Mouse (Mus musculus): ENCODE data around the gene Tbc1d22a. TPM values are rescaled to one million over a fixed set of nuclear protein-coding genes. Genes with fewer than 3 reads are reported as not detected.
A peak's percentile ranks its signal among the peaks of the same experiment; 100 is the strongest.

Tbc1d22a gene
- polyA plus RNA-seq, 1 experiment from 2014 or later = 8.7 TPM

DNA sequence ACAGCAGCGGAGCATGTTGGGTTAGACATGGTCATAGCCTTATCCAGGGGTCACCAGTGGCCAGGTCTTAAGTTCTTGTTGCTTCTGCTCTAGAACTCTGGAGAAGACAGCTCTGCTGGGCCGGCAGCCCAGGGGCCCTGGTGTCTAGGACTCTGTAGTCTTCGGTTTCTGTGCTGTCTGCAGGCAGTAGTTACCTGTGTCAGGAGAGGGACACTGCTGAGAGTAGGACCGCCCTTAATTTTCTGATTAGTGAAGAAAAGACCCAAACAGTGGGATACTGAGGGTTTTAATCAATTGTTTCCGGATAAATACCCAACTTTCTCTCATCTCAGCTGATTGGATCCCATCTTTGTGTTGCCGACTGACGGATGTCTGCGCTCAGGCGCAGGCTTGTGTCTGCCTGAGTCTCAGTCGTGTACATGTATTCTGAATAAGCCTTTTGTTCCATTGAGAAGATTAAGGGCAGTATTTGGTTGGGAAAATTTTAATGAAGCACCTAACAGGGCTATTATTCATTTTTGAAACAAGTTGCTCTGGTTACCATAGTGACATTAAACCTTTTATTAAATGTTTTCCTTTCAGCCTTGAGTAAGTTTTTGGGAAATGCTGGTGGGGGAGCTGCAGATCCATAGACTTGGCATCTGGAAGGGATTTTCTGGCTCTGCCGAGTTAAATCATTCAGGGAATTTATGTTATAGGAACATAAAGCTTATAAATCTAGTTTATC is 62.4 kb downstream of the Tbc1d22a start:
- H3K4me1 ChIP-seq (replicated peaks; ENCODE audit: control insufficient read depth, insufficient read depth, low read length) = peaks cover 34% of the 10 kb centered on the region
- H3K4me2 ChIP-seq (ENCODE audit: low read depth, low read length, severe bottlenecking) = peak overlapping the region; percentile 11; the same call in 1 of the 2 replicates
- peaks cover 32% of the 10 kb centered on the region for H3K27me3 ChIP-seq (ENCODE audit: control insufficient read depth, insufficient read depth, low read length)
- DNase-seq (ENCODE audit: low spot score) (peak; percentile 62), ATAC-seq (replicated peaks; ENCODE audit: low FRiP score) (peak; percentile 81)
- no peak overlapping the region for H3K9ac ChIP-seq (ENCODE audit: low read length)
- peak overlapping the region; percentile 50; the same call in 1 of the 2 replicates for H3K27ac ChIP-seq (ENCODE audit: low read depth, low read length)
- no peaks in the 10 kb centered on the region for H3K36me3 ChIP-seq (ENCODE audit: control insufficient read depth, insufficient read depth, low read length)
- no peaks in the 10 kb centered on the region for H3K9me3 ChIP-seq (ENCODE audit: control insufficient read depth, low read length)
- H3K4me3 ChIP-seq (ENCODE audit: low read depth, low read length) = no peak overlapping the region
- WGBS = 19% methylated on average over 11 of the region's 11 CpGs

DNA sequence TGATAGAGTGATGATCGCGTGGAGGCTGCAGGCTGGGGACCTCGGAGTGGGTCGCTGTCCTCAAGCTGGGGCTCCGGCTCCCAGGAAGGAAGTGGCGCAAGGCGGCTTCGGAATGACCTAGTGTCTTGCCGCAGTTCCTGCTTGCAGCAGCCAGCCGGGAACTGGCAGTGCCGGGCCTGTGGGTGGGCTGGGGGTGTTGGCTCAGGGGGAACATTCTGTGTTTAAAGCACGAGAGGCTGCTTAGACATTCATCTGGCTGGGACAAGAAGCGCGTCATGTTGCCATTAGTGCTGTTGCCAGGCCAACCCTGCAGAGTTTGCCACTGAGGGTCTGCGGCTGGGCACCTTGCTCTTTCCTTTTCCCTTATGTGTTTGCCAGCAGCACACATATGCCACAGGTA is 63.2 kb downstream of the Tbc1d22a start:
- peaks cover 30% of the 10 kb centered on the region for H3K27me3 ChIP-seq (ENCODE audit: control insufficient read depth, insufficient read depth, low read length)
- peak overlapping the region; percentile 41 for H3K9ac ChIP-seq (ENCODE audit: low read length)
- peaks cover 34% of the 10 kb centered on the region for H3K4me1 ChIP-seq (replicated peaks; ENCODE audit: control insufficient read depth, insufficient read depth, low read length)
- ATAC-seq (replicated peaks; ENCODE audit: low FRiP score) (peak; percentile 47; the same call in 1 of the 2 replicates), DNase-seq (ENCODE audit: low spot score) (peak; percentile 73)
- 29% methylated on average over 15 of the region's 15 CpGs for WGBS
- H3K27ac ChIP-seq (ENCODE audit: low read depth, low read length) = peak overlapping the region; percentile 50
- H3K4me2 ChIP-seq (ENCODE audit: low read depth, low read length, severe bottlenecking) = peak overlapping the region; percentile 35; the same call in 1 of the 2 replicates
- no peaks in the 10 kb centered on the region for H3K9me3 ChIP-seq (ENCODE audit: control insufficient read depth, low read length)
- no peaks in the 10 kb centered on the region for H3K36me3 ChIP-seq (ENCODE audit: control insufficient read depth, insufficient read depth, low read length)
- no peak overlapping the region for H3K4me3 ChIP-seq (ENCODE audit: low read depth, low read length)

DNA sequence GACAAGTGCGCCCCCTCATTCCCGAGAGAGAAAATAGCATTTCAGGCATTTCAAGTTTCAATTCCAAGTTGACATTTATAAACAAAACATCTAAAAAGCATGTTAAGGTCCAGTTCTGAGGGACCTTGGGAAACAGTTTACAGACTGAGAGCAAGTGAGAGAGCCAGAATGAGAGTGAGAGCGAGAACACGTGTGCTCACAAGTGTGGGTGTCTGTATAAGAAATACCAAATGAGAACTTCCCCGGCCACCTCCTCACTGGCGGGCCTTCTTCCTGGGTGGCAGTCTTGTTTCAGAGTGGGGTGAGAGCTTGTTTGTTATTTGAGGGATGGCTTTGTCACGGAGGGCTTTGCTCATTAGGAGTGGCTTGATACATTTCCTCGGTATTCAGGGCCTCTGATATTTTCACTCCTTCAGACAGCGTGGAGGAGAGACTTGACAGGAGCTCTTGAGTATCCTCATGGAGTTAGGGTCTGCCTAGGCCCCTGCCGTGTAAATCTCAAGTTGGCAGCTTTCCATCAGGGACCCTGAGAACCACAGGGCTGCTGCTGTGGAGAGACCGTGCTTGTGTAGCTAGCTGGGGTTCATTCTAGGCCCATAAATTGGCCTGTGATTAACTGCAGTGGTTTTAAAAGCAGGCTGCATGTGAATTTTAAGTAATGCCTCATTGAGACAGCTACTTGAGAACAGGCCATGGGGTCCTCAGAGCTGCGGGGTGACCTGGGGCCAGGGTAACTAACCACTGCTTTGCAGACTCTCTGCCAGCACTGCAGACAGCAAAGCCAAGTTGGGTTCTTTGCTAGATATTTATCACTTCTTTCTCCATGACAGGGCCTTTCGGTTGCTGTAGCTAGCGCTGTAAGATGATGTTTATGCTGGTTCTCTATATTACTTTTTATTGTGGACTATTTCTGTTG is 65.1 kb downstream of the Tbc1d22a start:
- Histone ChIP-seq H3K36me3 (ENCODE audit: control insufficient read depth, insufficient read depth, low read length) (no peaks in the 10 kb centered on the region), H3K4me3 (ENCODE audit: low read depth, low read length) (no peak overlapping the region), H3K9ac (ENCODE audit: low read length) (no peak overlapping the region), H3K9me3 (ENCODE audit: control insufficient read depth, low read length) (no peaks in the 10 kb centered on the region), H3K27me3 (ENCODE audit: control insufficient read depth, insufficient read depth, low read length) (peaks cover 18% of the 10 kb centered on the region), H3K4me1 (replicated peaks; ENCODE audit: control insufficient read depth, insufficient read depth, low read length) (peaks cover 34% of the 10 kb centered on the region), H3K27ac (ENCODE audit: low read depth, low read length) (no peak overlapping the region), H3K4me2 (ENCODE audit: low read depth, low read length, severe bottlenecking) (no peak overlapping the region)
- DNase-seq (ENCODE audit: low spot score) (no peak), ATAC-seq (replicated peaks; ENCODE audit: low FRiP score) (no peak)
- 71% methylated on average over 14 of the region's 14 CpGs for WGBS

GRCm38 (mm10) chr15:86280137-86280536 is 65.9 kb downstream of the Tbc1d22a start:
- Histone ChIP-seq H3K27ac (ENCODE audit: low read depth, low read length) (no peak overlapping the region), H3K4me2 (ENCODE audit: low read depth, low read length, severe bottlenecking) (no peak overlapping the region), H3K27me3 (ENCODE audit: control insufficient read depth, insufficient read depth, low read length) (peaks cover 11% of the 10 kb centered on the region), H3K36me3 (ENCODE audit: control insufficient read depth, insufficient read depth, low read length) (no peaks in the 10 kb centered on the region), H3K4me1 (replicated peaks; ENCODE audit: control insufficient read depth, insufficient read depth, low read length) (peaks cover 34% of the 10 kb centered on the region), H3K4me3 (ENCODE audit: low read depth, low read length) (no peak overlapping the region), H3K9ac (ENCODE audit: low read length) (no peak overlapping the region), H3K9me3 (ENCODE audit: control insufficient read depth, low read length) (no peaks in the 10 kb centered on the region)
- ATAC-seq (replicated peaks; ENCODE audit: low FRiP score) (no peak), DNase-seq (ENCODE audit: low spot score) (no peak)
- 74% methylated on average over 4 of the region's 4 CpGs for WGBS

GRCm38 (mm10) chr15:86283238-86283637 is 69.0 kb downstream of the Tbc1d22a start:
- Histone ChIP-seq H3K9ac (ENCODE audit: low read length) (no peak overlapping the region), H3K4me2 (ENCODE audit: low read depth, low read length, severe bottlenecking) (no peak overlapping the region), H3K9me3 (ENCODE audit: control insufficient read depth, low read length) (no peaks in the 10 kb centered on the region), H3K36me3 (ENCODE audit: control insufficient read depth, insufficient read depth, low read length) (no peaks in the 10 kb centered on the region), H3K27ac (ENCODE audit: low read depth, low read length) (no peak overlapping the region), H3K27me3 (ENCODE audit: control insufficient read depth, insufficient read depth, low read length) (peaks cover 6% of the 10 kb centered on the region; the same call in 1 of the 2 replicates), H3K4me3 (ENCODE audit: low read depth, low read length) (no peak overlapping the region), H3K4me1 (replicated peaks; ENCODE audit: control insufficient read depth, insufficient read depth, low read length) (peaks cover 13% of the 10 kb centered on the region)
- ATAC-seq (replicated peaks; ENCODE audit: low FRiP score) (no peak), DNase-seq (ENCODE audit: low spot score) (no peak)
- WGBS = 100% methylated on average over 1 of the region's 1 CpGs

DNA sequence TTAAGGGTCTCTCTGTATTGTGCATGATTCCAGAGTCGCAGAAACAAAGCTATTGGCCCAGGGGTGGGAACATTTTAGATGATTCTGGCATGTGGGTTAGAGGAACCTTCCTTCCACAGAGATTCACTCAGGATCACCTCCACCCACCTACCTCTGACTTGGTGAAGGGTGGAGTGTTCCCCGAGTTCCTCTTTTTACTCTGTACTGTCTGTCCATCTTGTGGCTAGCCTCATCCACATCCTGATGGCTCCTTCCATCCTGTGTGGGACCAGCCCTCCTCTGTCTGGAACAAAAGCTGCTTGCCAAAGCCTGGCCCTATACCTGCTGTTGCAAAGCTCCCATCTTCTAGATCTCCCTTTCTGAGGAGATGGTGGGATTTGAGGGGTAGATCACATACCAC is 71.0 kb downstream of the Tbc1d22a start:
- Histone ChIP-seq H3K36me3 (ENCODE audit: control insufficient read depth, insufficient read depth, low read length) (no peaks in the 10 kb centered on the region), H3K9ac (ENCODE audit: low read length) (no peak overlapping the region), H3K27me3 (ENCODE audit: control insufficient read depth, insufficient read depth, low read length) (peaks cover 3% of the 10 kb centered on the region; the same call in 1 of the 2 replicates), H3K9me3 (ENCODE audit: control insufficient read depth, low read length) (no peaks in the 10 kb centered on the region), H3K4me1 (replicated peaks; ENCODE audit: control insufficient read depth, insufficient read depth, low read length) (no peaks in the 10 kb centered on the region; the same call in 1 of the 2 replicates), H3K4me2 (ENCODE audit: low read depth, low read length, severe bottlenecking) (no peak overlapping the region), H3K27ac (ENCODE audit: low read depth, low read length) (no peak overlapping the region), H3K4me3 (ENCODE audit: low read depth, low read length) (no peak overlapping the region)
- no peak for ATAC-seq (replicated peaks; ENCODE audit: low FRiP score)
- no peak for DNase-seq (ENCODE audit: low spot score)
- WGBS = 90% methylated on average over 2 of the region's 2 CpGs

- no peak; the same call in 1 of the 2 replicates for ATAC-seq (replicated peaks; ENCODE audit: low FRiP score)
- no peak overlapping the region for H3K4me3 ChIP-seq (ENCODE audit: low read depth, low read length)
- 82% methylated on average over 3 of the region's 3 CpGs for WGBS
- no peaks in the 10 kb centered on the region for H3K9me3 ChIP-seq (ENCODE audit: control insufficient read depth, low read length)
- no peaks in the 10 kb centered on the region for H3K36me3 ChIP-seq (ENCODE audit: control insufficient read depth, insufficient read depth, low read length)
- no peaks in the 10 kb centered on the region for H3K27me3 ChIP-seq (ENCODE audit: control insufficient read depth, insufficient read depth, low read length)
- no peak for DNase-seq (ENCODE audit: low spot score)
- no peaks in the 10 kb centered on the region; the same call in 1 of the 2 replicates for H3K4me1 ChIP-seq (replicated peaks; ENCODE audit: control insufficient read depth, insufficient read depth, low read length)
- H3K27ac ChIP-seq (ENCODE audit: low read depth, low read length) = no peak overlapping the region
- no peak overlapping the region for H3K9ac ChIP-seq (ENCODE audit: low read length)
- no peak overlapping the region for H3K4me2 ChIP-seq (ENCODE audit: low read depth, low read length, severe bottlenecking)
Observed at GRCm38 (mm10) chr15:86290074-86290473, 75.8 kb downstream of the Tbc1d22a start.

DNA sequence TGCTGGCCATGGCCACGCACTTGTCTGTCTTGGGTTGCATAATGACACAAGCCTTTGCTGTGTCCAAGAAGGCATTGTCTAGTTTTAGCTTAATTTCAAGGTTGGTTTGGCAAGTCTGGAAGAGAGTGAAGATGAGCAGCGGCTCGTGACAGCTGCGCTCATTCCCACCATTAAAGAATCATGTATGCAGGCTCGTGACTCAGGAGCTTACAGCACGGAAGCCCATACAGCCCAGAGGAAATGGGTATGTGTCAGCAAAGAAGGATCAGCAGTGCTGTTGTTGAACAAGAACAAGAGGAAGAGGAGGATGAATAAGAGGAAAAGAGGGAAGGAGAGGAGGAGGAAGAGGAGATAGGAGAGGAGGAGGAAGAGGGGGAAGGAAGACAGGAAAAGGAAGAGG is 78.0 kb downstream of the Tbc1d22a start:
- no peaks in the 10 kb centered on the region for H3K27me3 ChIP-seq (ENCODE audit: control insufficient read depth, insufficient read depth, low read length)
- no peak overlapping the region for H3K4me3 ChIP-seq (ENCODE audit: low read depth, low read length)
- no peaks in the 10 kb centered on the region; the same call in 1 of the 2 replicates for H3K4me1 ChIP-seq (replicated peaks; ENCODE audit: control insufficient read depth, insufficient read depth, low read length)
- 82% methylated on average over 6 of the region's 6 CpGs for WGBS
- no peaks in the 10 kb centered on the region for H3K9me3 ChIP-seq (ENCODE audit: control insufficient read depth, low read length)
- ATAC-seq (replicated peaks; ENCODE audit: low FRiP score) (no peak), DNase-seq (ENCODE audit: low spot score) (no peak)
- no peak overlapping the region for H3K27ac ChIP-seq (ENCODE audit: low read depth, low read length)
- no peaks in the 10 kb centered on the region for H3K36me3 ChIP-seq (ENCODE audit: control insufficient read depth, insufficient read depth, low read length)
- no peak overlapping the region for H3K4me2 ChIP-seq (ENCODE audit: low read depth, low read length, severe bottlenecking)
- H3K9ac ChIP-seq (ENCODE audit: low read length) = no peak overlapping the region

Data from forebrain, embryonic 11.5 days (tissue).